Mouse (Mus musculus) olfactory bulb, adult 2 months (tissue): ENCODE measurements around the gene H1fnt.

Experiments
- CTCF ChIP-seq: fragments of 200-500 bp; IDR thresholded peaks from 2 replicates; pipeline ENCODE4 v1.5.1; 2012; ENCODE audit warnings: low read depth, mild to moderate bottlenecking, low read length, moderate library complexity; ENCODE audit not compliant: insufficient read depth
- POLR2A ChIP-seq: fragments of 200-500 bp; IDR thresholded peaks from 2 replicates; pipeline ENCODE4 v1.6.1; 2012; ENCODE audit warnings: mild to moderate bottlenecking, low read depth, low read length, moderate library complexity; ENCODE audit not compliant: insufficient read depth

GRCm38 (mm10) chr15:98225610-98226009 is 31.5 kb downstream of the H1fnt start:
- no peak for TF ChIP-seq POLR2A
- no peak for TF ChIP-seq CTCF
